In the genomic region with DNA sequence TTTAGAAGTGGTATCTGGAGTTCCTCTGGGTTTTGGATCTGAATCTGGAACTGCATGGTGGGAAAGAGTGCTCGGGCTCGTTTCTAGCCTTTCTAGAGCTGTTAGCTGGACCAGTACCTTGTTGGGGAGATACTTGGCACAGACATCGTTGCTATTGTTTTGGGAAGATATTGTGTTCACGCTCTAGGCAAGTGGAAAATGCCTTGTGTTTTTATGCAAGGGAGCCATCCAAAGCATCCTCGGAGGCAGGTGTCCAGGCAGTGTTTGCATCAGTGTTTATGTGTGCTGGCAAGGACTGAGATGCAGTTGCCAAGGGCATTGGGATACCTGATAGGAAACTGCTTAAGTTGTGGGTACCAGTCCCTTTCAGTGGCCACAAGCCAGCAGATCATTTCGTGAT, we compare ENCODE assay signal across 9 mouse cellular contexts. TPM values are rescaled to one million over a fixed set of nuclear protein-coding genes. Genes with fewer than 3 reads are reported as not detected.
DNase-seq lines count a peak whose midpoint lies in the region; ATAC-seq lines count a peak whose summit lies in the region.
"Had no signal": no experiment of that assay in that cellular context is flagged by ENCODE, and none has a peak within 500 bp of the region (broad histone marks: within the 10 kb centered on the region; RNA-seq: fewer than 3 reads in every experiment).

No protein-coding gene starts in this region.

- H3K4me1 ChIP-seq in liver, embryonic 11.5 days (replicated peaks; ENCODE audit: control insufficient read depth, insufficient read depth, low read length): peaks cover 3% of the 10 kb centered on the region
- no peaks in the 10 kb centered on the region for H3K4me1 ChIP-seq in embryonic facial prominence, embryonic 11.5 days (ENCODE audit: control insufficient read depth, insufficient read depth, low read length)
- peaks cover 20% of the 10 kb centered on the region for H3K4me1 ChIP-seq in limb, embryonic 10.5 days
- peaks cover 27% of the 10 kb centered on the region for H3K4me1 ChIP-seq in neural tube, embryonic 15.5 days

- no peak for DNase-seq in liver, embryonic 11.5 days (ENCODE audit: low spot score)
- DNase-seq in liver: no peak
- no peak for DNase-seq in embryonic facial prominence, embryonic 11.5 days (ENCODE audit: low spot score)
- DNase-seq in limb, embryonic 10.5 days (ENCODE audit: low spot score): no peak
- DNase-seq in frontal cortex, postnatal 14 days (ENCODE audit: low spot score in 2 of 2): no peak
- no peak for DNase-seq in left cerebral cortex, postnatal 4 days
- DNase-seq in ovary, postnatal 10 days (ENCODE audit: low spot score): no peak
- DNase-seq: kidney, adult 2 months had no signal

- peaks cover 18% of the 10 kb centered on the region for H3K27me3 ChIP-seq in liver, embryonic 11.5 days (replicated peaks; ENCODE audit: control insufficient read depth, insufficient read depth, low read length)
- no peaks in the 10 kb centered on the region for H3K27me3 ChIP-seq in embryonic facial prominence, embryonic 11.5 days (ENCODE audit: control insufficient read depth, insufficient read depth, low read length)
- H3K27me3 ChIP-seq in limb, embryonic 10.5 days (ENCODE audit: low read depth, poor library complexity, severe bottlenecking): peaks cover 19% of the 10 kb centered on the region
- no peaks in the 10 kb centered on the region for H3K27me3 ChIP-seq in neural tube, embryonic 15.5 days (replicated peaks)

- H3K27ac ChIP-seq in liver, embryonic 11.5 days (ENCODE audit: low read depth, low read length): no peak overlapping the region
- no peak overlapping the region for H3K27ac ChIP-seq in embryonic facial prominence, embryonic 11.5 days (replicated peaks; ENCODE audit: low read depth, low read length)
- 0 out of 2 replicates have a peak overlapping the region, but pooled peaks have one; percentile 91 for H3K27ac ChIP-seq in limb, embryonic 10.5 days
- H3K27ac ChIP-seq in neural tube, embryonic 15.5 days (replicated peaks): peak overlapping the region; percentile 78; the same call in 1 of the 2 replicates

- WGBS in liver, embryonic 11.5 days: 46% methylated on average over 6 of the region's 6 CpGs
- WGBS in embryonic facial prominence, embryonic 11.5 days: 43% methylated on average over 6 of the region's 6 CpGs
- 51% methylated on average over 6 of the region's 6 CpGs for WGBS in limb, embryonic 10.5 days
- WGBS in neural tube, embryonic 15.5 days: 19% methylated on average over 6 of the region's 6 CpGs

- H3K9ac ChIP-seq in liver, embryonic 11.5 days (ENCODE audit: low read depth, low read length): no peak overlapping the region
- H3K9ac ChIP-seq in embryonic facial prominence, embryonic 11.5 days (replicated peaks; ENCODE audit: low read length): no peak overlapping the region; the same call in 1 of the 2 replicates
- H3K9ac ChIP-seq in neural tube, embryonic 15.5 days (replicated peaks): peak overlapping the region; percentile 83

- H3K4me2 ChIP-seq in liver, embryonic 11.5 days: peak overlapping the region; percentile 93
- peak overlapping the region; percentile 70 for H3K4me2 ChIP-seq in embryonic facial prominence, embryonic 11.5 days (ENCODE audit: low read depth, low read length)
- H3K4me2 ChIP-seq in neural tube, embryonic 15.5 days: peak overlapping the region; percentile 71

- peak overlapping the region; percentile 59 for H3K4me3 ChIP-seq in liver, embryonic 11.5 days (ENCODE audit: low read depth, low read length)
- peak overlapping the region; percentile 72 for H3K4me3 ChIP-seq in embryonic facial prominence, embryonic 11.5 days (ENCODE audit: low read depth, low read length)
- peak overlapping the region; percentile 87 for H3K4me3 ChIP-seq in limb, embryonic 10.5 days
- H3K4me3 ChIP-seq in neural tube, embryonic 15.5 days (replicated peaks): peak overlapping the region; percentile 64

- no peaks in the 10 kb centered on the region for H3K9me3 ChIP-seq in liver, embryonic 11.5 days (ENCODE audit: control insufficient read depth, low read length)
- H3K9me3 ChIP-seq in embryonic facial prominence, embryonic 11.5 days (replicated peaks; ENCODE audit: control insufficient read depth, low read length): no peaks in the 10 kb centered on the region
- no peaks in the 10 kb centered on the region for H3K9me3 ChIP-seq in limb, embryonic 10.5 days (replicated peaks)
- no peaks in the 10 kb centered on the region for H3K9me3 ChIP-seq in neural tube, embryonic 15.5 days (replicated peaks)

- intact Hi-C loops in left cerebral cortex, postnatal 4 days (cut with DNase I): no loop called here

- H3K36me3 ChIP-seq in liver, embryonic 11.5 days (ENCODE audit: control insufficient read depth, insufficient read depth, low read length): no peaks in the 10 kb centered on the region
- no peaks in the 10 kb centered on the region; the same call in 1 of the 2 replicates for H3K36me3 ChIP-seq in embryonic facial prominence, embryonic 11.5 days (replicated peaks; ENCODE audit: control insufficient read depth, insufficient read depth, low read depth, low read length)
- H3K36me3 ChIP-seq in limb, embryonic 10.5 days: no peaks in the 10 kb centered on the region
- H3K36me3 ChIP-seq in neural tube, embryonic 15.5 days: no peaks in the 10 kb centered on the region

- no peak for ATAC-seq in liver, embryonic 11.5 days (replicated peaks; ENCODE audit: low FRiP score)
- ATAC-seq in embryonic facial prominence, embryonic 11.5 days (replicated peaks; ENCODE audit: insufficient number of reproducible peaks, low FRiP score, low TSS enrichment, low read depth): no peak
- ATAC-seq in neural tube, embryonic 15.5 days (ENCODE audit: low FRiP score): no peak

RNA-seq across cellular contexts. Expression of a gene that starts 1.0 kb away (rescaled TPM):
- 0.45 and 1.3 TPM in 2 replicates for polyA plus RNA-seq in liver, embryonic 11.5 days (2014; fragmentation: Nextera tagmentation; extraction: Ambion mirVana)
- 8.1 and 12.1 TPM in 2 replicates for polyA plus RNA-seq in embryonic facial prominence, embryonic 11.5 days (2014; fragmentation: Nextera tagmentation; extraction: Ambion mirVana)
- polyA plus RNA-seq in limb, embryonic 10.5 days (2016; fragmentation: Nextera tagmentation; extraction: Ambion mirVana): 3.2 and 5.5 TPM in 2 replicates
- 24.1 and 30.2 TPM in 2 replicates for polyA plus RNA-seq in neural tube, embryonic 15.5 days (2015; fragmentation: Nextera tagmentation; extraction: Ambion mirVana)
- total RNA-seq in left cerebral cortex, postnatal 4 days (2021): 10 to 100 TPM; 20.1 to 20.8 TPM

RNA-seq across cellular contexts. Expression of a gene that starts 56.6 kb away (rescaled TPM):
- 12.0 and 12.7 TPM in 2 replicates for polyA plus RNA-seq in liver, embryonic 11.5 days (2014; fragmentation: Nextera tagmentation; extraction: Ambion mirVana)
- polyA plus RNA-seq in embryonic facial prominence, embryonic 11.5 days (2014; fragmentation: Nextera tagmentation; extraction: Ambion mirVana): 12.8 and 14.9 TPM in 2 replicates
- 10.6 and 12.1 TPM in 2 replicates for polyA plus RNA-seq in limb, embryonic 10.5 days (2016; fragmentation: Nextera tagmentation; extraction: Ambion mirVana)
- polyA plus RNA-seq in neural tube, embryonic 15.5 days (2015; fragmentation: Nextera tagmentation; extraction: Ambion mirVana): 6.5 and 8.2 TPM in 2 replicates
- total RNA-seq in left cerebral cortex, postnatal 4 days (2021): 1 to 10 TPM; 7.0 to 7.9 TPM

Comparison
In these comparisons a context has a peak if more than half of its experiments do, and no peak if none do; other contexts are left out.
1. H3K27ac ChIP-seq: peak in limb, embryonic 10.5 days (single experiment) and neural tube, embryonic 15.5 days (single experiment); none in liver, embryonic 11.5 days (single experiment) and embryonic facial prominence, embryonic 11.5 days (single experiment).
2. Peak in every context shown above with its lines, with median percentiles within 50 percentile points of each other: H3K4me2 ChIP-seq and H3K4me3 ChIP-seq.